Mouse (Mus musculus): ENCODE data around the gene Spats1.

DNA sequence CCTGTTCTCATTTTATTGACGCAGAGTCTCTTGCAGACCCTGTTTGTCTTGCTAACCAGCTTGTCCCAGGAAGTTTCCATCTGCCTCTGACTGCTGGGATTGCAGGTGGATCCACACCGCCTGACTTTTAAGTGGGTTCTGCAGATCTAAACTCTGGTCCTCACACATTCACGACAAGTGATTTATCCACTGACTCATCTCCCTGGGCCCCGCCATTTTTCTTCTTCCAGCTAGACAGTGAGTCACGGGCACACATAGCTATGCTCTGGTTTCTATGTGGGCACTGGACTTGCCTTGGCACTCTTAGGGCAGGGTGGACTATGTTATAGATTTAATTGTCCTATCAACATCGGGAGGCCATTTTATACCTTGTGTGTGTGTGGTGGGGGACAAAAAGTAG lies 14.5 kb upstream of the Spats1 start:
- TF ChIP-seq CTCF (IDR thresholded peaks at IDR 0.05; ENCODE audit: extremely low read depth, insufficient read length, insufficient replicate concordance, low read depth, low read length) = no peak
- no peak for TF ChIP-seq POLR2A (IDR thresholded peaks at IDR 0.05; ENCODE audit: low read depth, low read length)

Data from small intestine, adult 2 months (tissue).